Mouse (Mus musculus): ENCODE results near the gene Uqcc1. TPM values are rescaled to one million over a fixed set of nuclear protein-coding genes. Genes with fewer than 3 reads are reported as not detected.

Uqcc1 gene
- polyA plus RNA-seq, 1 experiment from 2014 or later = 84.7 TPM

DNA sequence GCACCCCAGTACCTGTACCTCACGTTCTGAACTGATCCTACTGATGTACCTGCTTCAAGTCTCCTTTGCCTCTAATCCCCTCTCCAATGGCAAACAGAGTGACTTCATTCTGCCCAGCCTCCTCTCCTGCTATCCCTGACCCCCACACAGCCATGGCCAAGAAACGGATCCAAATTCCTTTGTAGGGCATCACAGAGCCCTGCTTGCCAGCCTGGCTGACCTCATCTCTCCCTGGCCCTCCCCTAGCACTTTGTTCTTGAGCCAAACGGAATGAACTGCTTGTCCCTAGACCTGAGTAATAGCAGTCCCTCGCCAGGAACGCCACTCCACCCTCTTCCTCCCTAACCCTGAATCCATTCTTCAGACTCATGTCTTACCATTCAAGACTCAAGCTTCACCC is 123.6 kb downstream of the Uqcc1 start:
- WGBS = 76% methylated on average over 5 of the region's 5 CpGs
- no peak for ATAC-seq (ENCODE audit: insufficient read depth, low FRiP score, low TSS enrichment)
- no peak overlapping the region for H3K27ac ChIP-seq (ENCODE audit: low read depth, low read length)

DNA sequence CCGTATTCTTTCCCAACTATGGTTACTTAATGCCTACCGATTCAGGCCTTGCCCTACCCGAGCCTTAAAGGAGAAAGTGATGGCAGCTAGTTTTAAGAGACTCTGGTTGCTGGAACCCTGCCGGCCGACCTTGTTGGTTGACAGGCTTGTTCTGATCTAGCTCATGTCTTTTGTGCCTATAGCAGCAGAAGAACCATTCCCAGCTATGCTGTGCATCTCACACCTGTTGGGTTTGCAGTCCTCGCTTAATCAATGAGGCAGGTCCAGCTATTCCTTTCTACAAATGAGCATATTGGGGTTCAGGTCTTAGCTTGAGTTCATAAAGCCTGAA is 124.2 kb downstream of the Uqcc1 start:
- Histone ChIP-seq H3K9me3 (ENCODE audit: control insufficient read depth, low read length) (no peaks in the 10 kb centered on the region), H3K4me2 (ENCODE audit: low read depth) (no peak overlapping the region), H3K27ac (ENCODE audit: low read depth, low read length) (no peak overlapping the region), H3K4me3 (ENCODE audit: low read depth, low read length) (no peak overlapping the region), H3K27me3 (ENCODE audit: control insufficient read depth, insufficient read depth, low read length) (no peaks in the 10 kb centered on the region), H3K9ac (ENCODE audit: low read length) (no peak overlapping the region), H3K4me1 (ENCODE audit: control insufficient read depth, insufficient read depth, low read length) (no peaks in the 10 kb centered on the region), H3K36me3 (ENCODE audit: control insufficient read depth, insufficient read depth, low read length) (no peaks in the 10 kb centered on the region)
- ATAC-seq (ENCODE audit: insufficient read depth, low FRiP score, low TSS enrichment) = no peak
- no peak for DNase-seq (ENCODE audit: low spot score)
- 84% methylated on average over 6 of the region's 6 CpGs for WGBS

More for the DNA sequence above, 123.6 kb downstream of the Uqcc1 start:
- H3K4me1 ChIP-seq (ENCODE audit: control insufficient read depth, insufficient read depth, low read length) = no peaks in the 10 kb centered on the region
- H3K4me3 ChIP-seq (ENCODE audit: low read depth, low read length) = no peak overlapping the region
- H3K9ac ChIP-seq (ENCODE audit: low read length) = no peak overlapping the region
- no peaks in the 10 kb centered on the region for H3K9me3 ChIP-seq (ENCODE audit: control insufficient read depth, low read length)
- H3K36me3 ChIP-seq (ENCODE audit: control insufficient read depth, insufficient read depth, low read length) = no peaks in the 10 kb centered on the region
- H3K27me3 ChIP-seq (ENCODE audit: control insufficient read depth, insufficient read depth, low read length) = no peaks in the 10 kb centered on the region
- no peak for DNase-seq (ENCODE audit: low spot score)
- H3K4me2 ChIP-seq (ENCODE audit: low read depth) = no peak overlapping the region

DNA sequence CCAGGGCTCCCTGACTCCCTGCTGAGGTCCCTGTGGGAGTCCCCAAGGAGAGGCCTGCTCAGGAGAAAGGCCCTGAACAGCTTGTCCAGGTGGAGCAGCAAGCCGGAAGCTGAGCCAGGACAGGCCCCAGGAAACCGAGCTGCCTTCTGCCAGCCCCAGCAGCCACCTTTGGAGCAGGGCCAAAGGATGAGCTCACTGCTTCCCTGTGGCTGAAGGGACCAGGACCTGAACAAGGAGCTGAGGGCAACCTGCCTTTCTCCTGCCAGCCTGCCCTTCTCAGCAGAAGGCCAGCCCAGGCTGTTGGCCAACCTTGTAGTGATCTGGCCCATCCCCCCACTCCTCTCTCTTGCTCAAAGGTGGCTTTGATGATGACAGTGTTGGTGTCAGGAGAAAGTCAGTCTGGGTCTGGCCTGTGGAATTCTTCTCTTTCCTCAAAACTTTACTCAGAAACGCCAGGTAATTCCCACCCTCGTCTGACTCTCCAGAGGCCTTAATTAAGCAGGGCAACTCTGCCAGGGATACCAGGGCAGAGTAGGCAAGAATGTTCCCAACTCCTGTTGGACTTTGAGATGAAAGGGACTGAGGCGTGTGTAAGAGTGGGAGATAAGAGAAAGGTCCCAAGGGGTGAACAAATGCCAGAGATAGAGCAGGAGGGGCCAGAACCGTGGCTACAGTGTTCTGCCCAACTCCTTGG is 124.7 kb downstream of the Uqcc1 start:
- 73% methylated on average over 6 of the region's 6 CpGs for WGBS
- DNase-seq (ENCODE audit: low spot score) (no peak), ATAC-seq (ENCODE audit: insufficient read depth, low FRiP score, low TSS enrichment) (no peak)

DNA sequence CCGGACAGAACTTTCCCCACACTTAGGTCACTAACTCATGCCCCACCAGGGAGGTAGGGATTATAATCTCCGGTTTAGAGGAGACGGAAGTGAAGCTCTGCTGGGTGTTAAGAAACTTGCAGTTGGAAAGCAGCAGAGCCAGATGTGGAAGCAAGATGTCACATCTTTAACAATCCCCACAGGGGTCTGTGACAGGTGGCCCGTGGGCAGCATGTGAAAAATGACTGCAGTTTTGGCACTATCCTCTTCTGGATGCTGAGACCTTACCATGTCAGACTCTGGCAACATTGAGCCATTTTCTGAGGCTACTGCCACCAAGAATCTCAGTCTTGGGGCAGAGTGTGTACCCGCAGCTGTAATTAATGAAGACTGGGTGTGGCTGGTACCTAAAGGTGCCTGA is 126.1 kb downstream of the Uqcc1 start:
- H3K27me3 ChIP-seq (ENCODE audit: control insufficient read depth, insufficient read depth, low read length) = no peaks in the 10 kb centered on the region
- no peaks in the 10 kb centered on the region for H3K9me3 ChIP-seq (ENCODE audit: control insufficient read depth, low read length)
- no peak overlapping the region for H3K4me3 ChIP-seq (ENCODE audit: low read depth, low read length)
- DNase-seq (ENCODE audit: low spot score) = no peak
- no peak for ATAC-seq (ENCODE audit: insufficient read depth, low FRiP score, low TSS enrichment)
- no peak overlapping the region for H3K27ac ChIP-seq (ENCODE audit: low read depth, low read length)
- no peak overlapping the region for H3K9ac ChIP-seq (ENCODE audit: low read length)
- WGBS = 78% methylated on average over 5 of the region's 5 CpGs
- H3K4me1 ChIP-seq (ENCODE audit: control insufficient read depth, insufficient read depth, low read length) = no peaks in the 10 kb centered on the region
- no peak overlapping the region for H3K4me2 ChIP-seq (ENCODE audit: low read depth)
- H3K36me3 ChIP-seq (ENCODE audit: control insufficient read depth, insufficient read depth, low read length) = no peaks in the 10 kb centered on the region

More for the DNA sequence above, 124.7 kb downstream of the Uqcc1 start:
- H3K9ac ChIP-seq (ENCODE audit: low read length) = no peak overlapping the region
- no peak overlapping the region for H3K27ac ChIP-seq (ENCODE audit: low read depth, low read length)
- H3K36me3 ChIP-seq (ENCODE audit: control insufficient read depth, insufficient read depth, low read length) = no peaks in the 10 kb centered on the region
- no peak overlapping the region for H3K4me2 ChIP-seq (ENCODE audit: low read depth)
- H3K4me1 ChIP-seq (ENCODE audit: control insufficient read depth, insufficient read depth, low read length) = no peaks in the 10 kb centered on the region
- H3K9me3 ChIP-seq (ENCODE audit: control insufficient read depth, low read length) = no peaks in the 10 kb centered on the region
- no peaks in the 10 kb centered on the region for H3K27me3 ChIP-seq (ENCODE audit: control insufficient read depth, insufficient read depth, low read length)
- no peak overlapping the region for H3K4me3 ChIP-seq (ENCODE audit: low read depth, low read length)

DNA sequence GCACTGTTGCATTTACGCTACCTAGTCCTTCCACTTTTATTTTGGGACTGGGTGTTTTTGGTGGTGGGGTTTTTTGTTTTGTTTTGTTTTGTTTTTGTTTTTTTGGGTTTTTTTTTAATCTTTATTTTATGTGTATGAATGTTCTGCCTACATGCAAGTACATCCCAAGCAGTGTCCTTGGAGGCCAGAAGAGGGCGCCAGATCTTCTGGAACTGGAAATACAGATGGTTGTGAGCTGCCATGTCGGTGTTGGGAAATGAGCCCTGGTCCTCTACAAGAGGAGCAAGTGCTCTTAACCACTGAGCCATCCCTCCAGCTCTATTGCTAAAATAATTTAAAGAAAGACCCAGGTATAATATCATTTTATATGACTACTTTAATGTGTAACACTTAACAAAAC is 127.3 kb downstream of the Uqcc1 start:
- H3K4me2 ChIP-seq (ENCODE audit: low read depth) = no peak overlapping the region
- no peaks in the 10 kb centered on the region for H3K27me3 ChIP-seq (ENCODE audit: control insufficient read depth, insufficient read depth, low read length)
- no peak overlapping the region for H3K9ac ChIP-seq (ENCODE audit: low read length)
- no peak overlapping the region for H3K27ac ChIP-seq (ENCODE audit: low read depth, low read length)
- no peaks in the 10 kb centered on the region for H3K36me3 ChIP-seq (ENCODE audit: control insufficient read depth, insufficient read depth, low read length)
- no peak for ATAC-seq (ENCODE audit: insufficient read depth, low FRiP score, low TSS enrichment)
- no peaks in the 10 kb centered on the region for H3K9me3 ChIP-seq (ENCODE audit: control insufficient read depth, low read length)
- WGBS = 55% methylated on average over 3 of the region's 3 CpGs
- no peaks in the 10 kb centered on the region for H3K4me1 ChIP-seq (ENCODE audit: control insufficient read depth, insufficient read depth, low read length)
- no peak overlapping the region for H3K4me3 ChIP-seq (ENCODE audit: low read depth, low read length)
- no peak for DNase-seq (ENCODE audit: low spot score)

DNA sequence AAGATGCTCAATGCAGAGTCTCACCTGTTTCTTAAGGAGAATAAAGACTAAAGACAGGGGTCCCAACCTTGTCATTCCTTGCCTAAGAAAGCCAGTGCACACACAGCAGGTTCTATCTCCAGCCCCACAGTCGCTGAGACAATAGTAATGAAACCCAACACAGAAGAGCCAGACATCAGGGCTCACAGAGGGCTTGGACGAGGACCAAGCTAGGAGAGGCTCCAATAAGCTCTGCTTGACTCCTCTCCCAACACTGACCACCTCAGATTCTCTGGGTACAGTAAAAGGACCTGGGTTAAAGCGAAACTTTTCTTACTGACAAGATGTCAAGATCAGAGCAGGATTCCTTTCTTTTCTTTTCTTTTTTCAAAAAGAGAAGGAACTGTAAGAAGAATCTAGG is 131.5 kb downstream of the Uqcc1 start:
- no peak overlapping the region for H3K9ac ChIP-seq (ENCODE audit: low read length)
- DNase-seq (ENCODE audit: low spot score) = no peak
- no peaks in the 10 kb centered on the region for H3K9me3 ChIP-seq (ENCODE audit: control insufficient read depth, low read length)
- H3K4me3 ChIP-seq (ENCODE audit: low read depth, low read length) = no peak overlapping the region
- H3K27ac ChIP-seq (ENCODE audit: low read depth, low read length) = no peak overlapping the region
- no peaks in the 10 kb centered on the region for H3K27me3 ChIP-seq (ENCODE audit: control insufficient read depth, insufficient read depth, low read length)
- no peak overlapping the region for H3K4me2 ChIP-seq (ENCODE audit: low read depth)
- no peaks in the 10 kb centered on the region for H3K36me3 ChIP-seq (ENCODE audit: control insufficient read depth, insufficient read depth, low read length)
- H3K4me1 ChIP-seq (ENCODE audit: control insufficient read depth, insufficient read depth, low read length) = no peaks in the 10 kb centered on the region
- WGBS = 63% methylated on average over 3 of the region's 3 CpGs
- ATAC-seq (ENCODE audit: insufficient read depth, low FRiP score, low TSS enrichment) = no peak

Other genes with a start within 250 kb of the Uqcc1 start
- 155 and 166 TPM in 2 replicates for gene Trpc4ap, start 237.9 kb downstream of the Uqcc1 start, polyA plus RNA-seq (2014; fragmentation: Nextera tagmentation; extraction: Ambion mirVana)
- 33.1 and 36.0 TPM in 2 replicates for gene Edem2, start 200.8 kb downstream of the Uqcc1 start, polyA plus RNA-seq (2014; fragmentation: Nextera tagmentation; extraction: Ambion mirVana)
- gene Gm17581, start 194.4 kb downstream of the Uqcc1 start, polyA plus RNA-seq (2014; fragmentation: Nextera tagmentation; extraction: Ambion mirVana) = not detected in 2 replicates
- gene Procr, start 179.2 kb downstream of the Uqcc1 start, polyA plus RNA-seq (2014; fragmentation: Nextera tagmentation; extraction: Ambion mirVana) = 2.6 and 2.8 TPM in 2 replicates
- 4.3 and 5.7 TPM in 2 replicates for gene Mmp24, start 155.0 kb downstream of the Uqcc1 start, polyA plus RNA-seq (2014; fragmentation: Nextera tagmentation; extraction: Ambion mirVana)
- 11.1 and 12.2 TPM in 2 replicates for gene BC029722, start 110.9 kb downstream of the Uqcc1 start, polyA plus RNA-seq (2014; fragmentation: Nextera tagmentation; extraction: Ambion mirVana)
- gene Eif6, start 103.4 kb downstream of the Uqcc1 start, polyA plus RNA-seq (2014; fragmentation: Nextera tagmentation; extraction: Ambion mirVana) = 199 TPM in 2 replicates
- 0.15 and 0.27 TPM in 2 replicates for gene Fam83c, start 95.5 kb downstream of the Uqcc1 start, polyA plus RNA-seq (2014; fragmentation: Nextera tagmentation; extraction: Ambion mirVana)
- not detected in 2 replicates for gene Gm15557, start 10.4 kb upstream of the Uqcc1 start, polyA plus RNA-seq (2014; fragmentation: Nextera tagmentation; extraction: Ambion mirVana)
- gene Gdf5, start 15.1 kb upstream of the Uqcc1 start, polyA plus RNA-seq (2014; fragmentation: Nextera tagmentation; extraction: Ambion mirVana) = 1.1 and 1.7 TPM in 2 replicates
- gene Cep250, start 26.1 kb upstream of the Uqcc1 start, polyA plus RNA-seq (2014; fragmentation: Nextera tagmentation; extraction: Ambion mirVana) = 13.7 and 16.8 TPM in 2 replicates
- 0.86 and 2.2 TPM in 2 replicates for gene 6430550D23Rik, start 77.7 kb upstream of the Uqcc1 start, polyA plus RNA-seq (2014; fragmentation: Nextera tagmentation; extraction: Ambion mirVana)
- gene Ergic3, start 77.7 kb upstream of the Uqcc1 start, polyA plus RNA-seq (2014; fragmentation: Nextera tagmentation; extraction: Ambion mirVana) = 224 and 226 TPM in 2 replicates
- not detected in 2 replicates for gene Fer1l4, start 122.6 kb upstream of the Uqcc1 start, polyA plus RNA-seq (2014; fragmentation: Nextera tagmentation; extraction: Ambion mirVana)
- 4.7 and 5.5 TPM in 2 replicates for gene Spag4, start 134.9 kb upstream of the Uqcc1 start, polyA plus RNA-seq (2014; fragmentation: Nextera tagmentation; extraction: Ambion mirVana)
- 42.7 and 53.7 TPM in 2 replicates for gene Cpne1, start 181.7 kb upstream of the Uqcc1 start, polyA plus RNA-seq (2014; fragmentation: Nextera tagmentation; extraction: Ambion mirVana)
- gene Rbm12, start 181.7 kb upstream of the Uqcc1 start, polyA plus RNA-seq (2014; fragmentation: Nextera tagmentation; extraction: Ambion mirVana) = 48.1 and 50.9 TPM in 2 replicates
- 23.2 and 28.5 TPM in 2 replicates for gene Gm28036, start 196.8 kb upstream of the Uqcc1 start, polyA plus RNA-seq (2014; fragmentation: Nextera tagmentation; extraction: Ambion mirVana)
- 366 and 379 TPM in 2 replicates for gene Romo1, start 213.7 kb upstream of the Uqcc1 start, polyA plus RNA-seq (2014; fragmentation: Nextera tagmentation; extraction: Ambion mirVana)
- 34.4 and 38.0 TPM in 2 replicates for gene Nfs1, start 213.9 kb upstream of the Uqcc1 start, polyA plus RNA-seq (2014; fragmentation: Nextera tagmentation; extraction: Ambion mirVana)
- 587 and 596 TPM in 2 replicates for gene Rbm39, start 249.9 kb upstream of the Uqcc1 start, polyA plus RNA-seq (2014; fragmentation: Nextera tagmentation; extraction: Ambion mirVana)